Mouse (Mus musculus) embryo, embryonic 10.5 days (tissue): Measurements from ENCODE around the gene Ovol2.

Experiments used
- DNase-seq: peaks from one replicate; pipeline ENCODE4 v3.0.0-alpha.2; 2015; ENCODE audit warnings: low spot score

Ovol2 gene

DNA sequence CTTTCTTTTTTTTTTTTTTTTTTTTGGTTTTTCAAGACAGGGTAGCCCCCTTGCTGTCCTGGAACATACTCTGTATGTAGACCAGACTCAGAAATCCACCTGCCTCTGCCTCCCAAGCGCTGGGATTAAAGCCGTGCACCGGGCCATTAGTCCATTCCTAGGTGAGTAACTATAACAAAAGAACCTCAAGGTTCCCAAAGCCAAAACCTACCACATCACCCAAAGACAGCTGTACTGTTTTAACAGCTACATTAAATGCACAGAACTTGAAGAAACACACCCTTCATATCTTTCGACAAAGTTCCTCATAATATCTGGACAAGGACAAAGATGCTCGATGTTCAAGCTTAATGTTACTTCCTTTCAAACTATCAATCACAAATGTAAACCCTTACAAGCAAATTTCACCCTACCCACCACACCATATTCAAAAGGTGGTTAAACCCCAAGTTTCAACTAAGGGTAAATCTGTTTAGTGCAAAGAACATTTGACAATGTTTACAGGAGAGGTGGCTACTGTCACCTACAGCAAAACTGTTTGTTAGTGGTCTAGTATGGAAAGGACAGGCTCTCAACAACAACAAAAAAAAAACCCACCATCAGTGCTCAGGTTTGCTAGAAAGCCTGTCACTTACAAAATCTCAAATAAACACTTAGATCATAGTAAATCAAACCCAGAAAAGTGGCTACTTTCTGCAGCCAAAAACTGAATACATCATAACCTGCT lies 64.8 kb downstream of the Ovol2 start:
- DNase-seq: no peak

GRCm38 (mm10) chr2:144265916-144266683 lies 65.8 kb downstream of the Ovol2 start:
- DNase-seq: no peak

DNA sequence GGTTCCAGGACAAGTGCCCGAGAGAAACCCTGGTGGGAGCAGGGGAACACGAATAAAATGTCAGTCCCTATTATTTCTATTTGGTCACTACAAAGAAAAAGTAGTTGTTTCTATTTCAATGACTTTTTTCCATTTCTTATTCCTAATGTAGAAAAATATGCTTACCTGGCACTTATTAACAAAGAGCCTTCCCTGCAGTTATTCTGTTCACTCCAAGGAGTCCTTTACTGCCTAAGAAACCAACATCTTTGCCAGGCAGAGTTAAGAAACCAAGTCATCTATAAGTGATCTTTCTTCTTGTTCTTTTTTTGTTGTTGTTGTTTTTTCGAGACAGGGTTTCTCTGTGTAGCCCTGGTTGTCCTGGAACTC lies 66.8 kb downstream of the Ovol2 start:
- DNase-seq: no peak

DNA sequence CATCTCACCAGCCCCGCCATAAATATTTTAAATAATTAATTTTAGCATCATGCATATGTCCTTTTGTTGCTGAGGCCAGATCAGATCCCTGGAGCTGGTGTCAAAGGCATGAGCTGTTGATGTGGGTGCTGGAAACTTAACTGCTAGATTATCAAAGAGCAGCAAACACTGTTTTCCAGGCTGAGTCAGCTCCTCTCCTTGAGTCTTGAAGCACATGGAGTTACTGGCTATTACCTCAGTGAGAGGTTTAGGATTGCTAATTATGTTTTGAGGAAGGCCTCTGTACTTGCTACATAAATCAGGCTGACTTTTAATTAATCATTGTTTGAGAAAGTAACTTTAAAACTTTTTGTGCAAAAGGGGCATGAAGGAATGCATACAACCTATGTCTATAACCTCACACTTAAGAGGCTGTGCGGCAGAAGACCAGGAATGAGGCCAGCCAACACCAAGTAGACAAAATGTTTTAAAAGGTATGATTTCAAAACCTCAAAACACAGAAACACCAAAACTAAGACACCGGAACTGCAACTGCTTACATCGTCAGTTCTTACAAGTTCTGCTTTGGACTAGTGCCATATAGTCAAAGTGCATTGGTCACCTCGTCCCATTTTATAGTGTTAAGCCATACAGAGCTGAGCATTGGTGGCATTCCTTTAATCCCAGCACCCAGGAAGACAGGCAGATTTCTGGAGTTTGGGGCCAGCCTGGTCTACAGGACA lies 67.4 kb downstream of the Ovol2 start:
- no peak for DNase-seq

- no peak for DNase-seq
These were observed 69.1 kb downstream of the Ovol2 start for GRCm38 (mm10) chr2:144262837-144263236.
